Mouse (Mus musculus) MEL (cell line): ENCODE results near the gene Llcfc1. TPM values are rescaled to one million over a fixed set of nuclear protein-coding genes. Genes with fewer than 3 reads are reported as not detected.

Experiments
- DNase-seq: peaks from one replicate; pipeline ENCODE4 v3.0.0; 2011; ENCODE audit warnings: low read depth, low spot score
- H3K27ac ChIP-seq: 2 replicates; pipeline ENCODE4 v1.5.1; 2012; ENCODE audit warnings: low read depth, mild to moderate bottlenecking, control low read depth, low read length, moderate library complexity; ENCODE audit not compliant: control insufficient read depth
- H3K27me3 ChIP-seq, 2 experiments: fragments of 150-350 bp in 1 of 2; sonication (generic) in 1 of 2; 2 replicates each; pipeline ENCODE4 v1.6.1; 2012; ENCODE audit warnings: low read length in 2 of 2, mild to moderate bottlenecking in 2 of 2, improper control_type of control experiment in 1 of 2, moderate library complexity in 1 of 2; ENCODE audit not compliant: insufficient read depth in 2 of 2, control insufficient read depth in 1 of 2
- H3K36me3 ChIP-seq, 2 experiments: 2 replicates each; pipeline ENCODE4 v1.6.1; 2012 to 2014; ENCODE audit warnings: low read length in 2 of 2, improper control_type of control experiment in 1 of 2, inconsistent platforms in 1 of 2, mild to moderate bottlenecking in 1 of 2; ENCODE audit not compliant: insufficient read depth in 2 of 2, control insufficient read depth in 1 of 2
- H3K4me1 ChIP-seq, 2 experiments: fragments of 150-350 bp in 1 of 2; sonication (generic) in 1 of 2; 2 replicates each; pipeline ENCODE4 v1.6.1; 2012; ENCODE audit warnings: low read length in 2 of 2, improper control_type of control experiment in 1 of 2, mild to moderate bottlenecking in 1 of 2; ENCODE audit not compliant: insufficient read depth in 2 of 2, control insufficient read depth in 1 of 2
- H3K4me3 ChIP-seq, 2 experiments: fragments of 150-350 bp in 1 of 2; sonication (generic) in 1 of 2; 2 replicates each; pipeline ENCODE4 v1.5.1; 2012; ENCODE audit warnings: low read depth in 2 of 2, low read length in 2 of 2, mild to moderate bottlenecking in 2 of 2, moderate library complexity in 2 of 2, control low read depth in 1 of 2, improper control_type of control experiment in 1 of 2; ENCODE audit not compliant: control insufficient read depth in 1 of 2, insufficient read depth in 1 of 2
- H3K79me2 ChIP-seq: 2 replicates; pipeline ENCODE4 v1.6.1; 2012; ENCODE audit warnings: mild to moderate bottlenecking, low read length, moderate library complexity; ENCODE audit not compliant: control insufficient read depth, poor library complexity, insufficient read depth
- H3K9ac ChIP-seq: 2 replicates; pipeline ENCODE4 v1.6.1; 2012; ENCODE audit warnings: low read depth, mild to moderate bottlenecking, control low read depth, low read length, moderate library complexity; ENCODE audit not compliant: control insufficient read depth, poor library complexity, severe bottlenecking
- H3K9me3 ChIP-seq: fragments of 150-350 bp; sonication (generic); replicated peaks from 2 replicates; pipeline ENCODE4 v1.6.1; 2012; ENCODE audit warnings: mild to moderate bottlenecking, low read length, improper control_type of control experiment, moderate library complexity; ENCODE audit not compliant: insufficient read depth
- BHLHE40 ChIP-seq: IDR thresholded peaks from 2 replicates; pipeline ENCODE4 v1.6.1; 2012; ENCODE audit warnings: low read depth, mild to moderate bottlenecking, inconsistent platforms, low read length, improper control_type of control experiment, borderline replicate concordance
- CTCF ChIP-seq, 3 experiments: IDR thresholded peaks in 2 of 3; conservative IDR thresholded peaks in 1 of 3; 2 replicates each; pipeline ENCODE4 v1.5.1; 2011 to 2012; ENCODE audit warnings: low read length in 3 of 3, low read depth in 2 of 3, mild to moderate bottlenecking in 2 of 3, improper control_type of control experiment in 1 of 3, inconsistent platforms in 1 of 3, mixed read lengths in 1 of 3, moderate library complexity in 1 of 3; ENCODE audit not compliant: control insufficient read depth in 1 of 3, insufficient read depth in 1 of 3, poor library complexity in 1 of 3, severe bottlenecking in 1 of 3
- E2F4 ChIP-seq: IDR thresholded peaks from 2 replicates; pipeline ENCODE4 v1.6.1; 2011; ENCODE audit warnings: low read depth, low read length, improper control_type of control experiment, borderline replicate concordance
- EP300 ChIP-seq, 2 experiments: IDR thresholded peaks; 2 replicates each; pipeline ENCODE4 v1.6.1; 2011; ENCODE audit warnings: improper control_type of control experiment in 2 of 2, low read length in 2 of 2, low read depth in 1 of 2, mild to moderate bottlenecking in 1 of 2
- GATA1 ChIP-seq: IDR thresholded peaks from 2 replicates; pipeline ENCODE4 v1.6.1; 2011; ENCODE audit warnings: low read depth, low read length, improper control_type of control experiment
- HCFC1 ChIP-seq: IDR thresholded peaks from 2 replicates; pipeline ENCODE4 v1.6.1; 2012; ENCODE audit warnings: low read depth, mild to moderate bottlenecking, inconsistent platforms, low read length, improper control_type of control experiment, moderate library complexity
- JUND ChIP-seq: IDR thresholded peaks from 2 replicates; pipeline ENCODE4 v1.6.1; 2011; ENCODE audit warnings: low read depth, mild to moderate bottlenecking, improper control_type of control experiment, low read length
- KAT2A ChIP-seq: conservative IDR thresholded peaks from 2 replicates; pipeline ENCODE4 v1.6.1; 2012; ENCODE audit warnings: low read depth, low read length, improper control_type of control experiment, inconsistent platforms
- MAFK ChIP-seq: IDR thresholded peaks from 2 replicates; pipeline ENCODE4 v1.6.1; 2011; ENCODE audit warnings: low read depth, mild to moderate bottlenecking, low read length, improper control_type of control experiment, borderline replicate concordance
- MAX ChIP-seq: IDR thresholded peaks from 2 replicates; pipeline ENCODE4 v1.6.1; 2011; ENCODE audit warnings: low read length, improper control_type of control experiment
- MAZ ChIP-seq: IDR thresholded peaks from 2 replicates; pipeline ENCODE4 v1.6.1; 2012; ENCODE audit warnings: low read depth, mild to moderate bottlenecking, inconsistent platforms, low read length, improper control_type of control experiment
- MYB ChIP-seq: IDR thresholded peaks from 2 replicates; pipeline ENCODE4 v1.6.1; 2011; ENCODE audit warnings: mild to moderate bottlenecking, low read depth, low read length, improper control_type of control experiment
- MYC ChIP-seq: IDR thresholded peaks from 2 replicates; pipeline ENCODE4 v1.6.1; 2011; ENCODE audit warnings: low read depth, mild to moderate bottlenecking, low read length, improper control_type of control experiment, moderate library complexity
- NRF1 ChIP-seq: IDR thresholded peaks from 2 replicates; pipeline ENCODE4 v1.6.1; 2014; ENCODE audit warnings: low read depth, mild to moderate bottlenecking, inconsistent platforms, low read length, improper control_type of control experiment, moderate library complexity; ENCODE audit not compliant: poor library complexity, insufficient read depth, severe bottlenecking
- POLR2AphosphoS2 ChIP-seq: IDR thresholded peaks from 2 replicates; pipeline ENCODE4 v1.6.1; 2011; ENCODE audit warnings: low read length, improper control_type of control experiment
- POLR2AphosphoS5 ChIP-seq: IDR thresholded peaks from 2 replicates; pipeline ENCODE4 v1.6.1; 2012; ENCODE audit warnings: low read depth, borderline replicate concordance, mild to moderate bottlenecking, inconsistent platforms, low read length, moderate library complexity, mixed read lengths
- RCOR1 ChIP-seq: IDR thresholded peaks from 2 replicates; pipeline ENCODE4 v1.6.1; 2012; ENCODE audit warnings: low read depth, mild to moderate bottlenecking, inconsistent platforms, low read length, improper control_type of control experiment
- SMC3 ChIP-seq: IDR thresholded peaks from 2 replicates; pipeline ENCODE4 v1.6.1; 2011; ENCODE audit warnings: low read depth, low read length, improper control_type of control experiment
- TAL1 ChIP-seq: IDR thresholded peaks from 2 replicates; pipeline ENCODE4 v1.6.1; 2012; ENCODE audit warnings: mild to moderate bottlenecking, inconsistent platforms, low read length, moderate library complexity, mixed read lengths
- TBP ChIP-seq: IDR thresholded peaks from 2 replicates; pipeline ENCODE4 v1.8.0; 2011; ENCODE audit warnings: low read depth, low read length, improper control_type of control experiment
- UBTF ChIP-seq: IDR thresholded peaks from 2 replicates; pipeline ENCODE4 v1.6.1; 2012; ENCODE audit warnings: low read depth, mild to moderate bottlenecking, inconsistent platforms, low read length, improper control_type of control experiment, moderate library complexity, borderline replicate concordance; ENCODE audit not compliant: insufficient read depth
- USF1 ChIP-seq: IDR thresholded peaks from 2 replicates; pipeline ENCODE4 v1.6.1; 2014; ENCODE audit warnings: low read depth, mild to moderate bottlenecking, inconsistent platforms, low read length, improper control_type of control experiment, moderate library complexity
- ZC3H11A ChIP-seq: IDR thresholded peaks from 2 replicates; pipeline ENCODE4 v1.6.1; 2012; ENCODE audit warnings: low read depth, mild to moderate bottlenecking, inconsistent platforms, low read length, improper control_type of control experiment
- ZKSCAN1 ChIP-seq: IDR thresholded peaks from 2 replicates; pipeline ENCODE4 v1.6.1; 2012; ENCODE audit warnings: low read depth, mild to moderate bottlenecking, inconsistent platforms, low read length, improper control_type of control experiment, moderate library complexity
- ZMIZ1 ChIP-seq: IDR thresholded peaks from 2 replicates; pipeline ENCODE4 v1.6.1; 2012; ENCODE audit warnings: low read depth, mild to moderate bottlenecking, inconsistent platforms, low read length, improper control_type of control experiment, moderate library complexity
- ZNF384 ChIP-seq: IDR thresholded peaks from 2 replicates; pipeline ENCODE4 v1.6.1; 2012; ENCODE audit warnings: low read depth, mild to moderate bottlenecking, inconsistent platforms, low read length, improper control_type of control experiment
- polyA plus RNA-seq, 2 experiments: library from polyadenylated mRNA; stranded (reverse) in 1 of 2; unstranded in 1 of 2; fragments of >175 nt in 1 of 2; fragments of >200 nt in 1 of 2; gene quantifications; 2 replicates each; pipeline versions ENCODE4 v1.2.1 to v1.2.4; 2012; ENCODE audit warnings: low replicate concordance in 2 of 2, low read depth in 1 of 2; ENCODE audit not compliant: insufficient read length in 2 of 2, insufficient read depth in 1 of 2, missing spikeins in 1 of 2
- total RNA-seq: library from RNA; depleted of rRNA; stranded (reverse); fragments of 300-350 nt; gene quantifications from 2 replicates; pipeline ENCODE4 v1.2.3, GENCODE M21; 2012

Llcfc1 gene
- total and polyA plus RNA-seq, 3 experiments, result not detected

- no peaks in the 10 kb centered on the region for H3K9me3 ChIP-seq
- peaks cover 0 to 5% of the 10 kb centered on the region in 2 experiments; a peak in 2 of 4 replicates for H3K36me3 ChIP-seq
- H3K9ac ChIP-seq, result no peak overlapping the region
- DNase-seq, result peak; percentile 75
- H3K4me3 ChIP-seq, result no peak overlapping the region
- H3K4me1 ChIP-seq, result peaks cover 0 to 11% of the 10 kb centered on the region in 2 experiments; a peak in 2 of 4 replicates
- H3K27ac ChIP-seq, result no peak overlapping the region
- TF ChIP-seq HCFC1 (no peak), JUND (no peak), ZMIZ1 (no peak), ZC3H11A (no peak), MAFK (no peak), E2F4 (no peak), RCOR1 (peak; percentile 49; the same call in 1 of the 2 replicates), TBP (no peak), EP300 (IDR thresholded peaks at IDR 0.05; ENCODE audit: low read depth in 1 of 2, low read length in 2 of 2) (peak; percentile 58 to 69; a peak in 3 of 4 replicates), SMC3 (no peak), KAT2A (no peak), POLR2AphosphoS5 (no peak), MYC (no peak), ZKSCAN1 (no peak), MAX (no peak), GATA1 (peak; percentile 68), MYB (no peak), BHLHE40 (no peak), USF1 (no peak), TAL1 (no peak), CTCF (IDR thresholded peaks at IDR 0.05 in 2 of 3, conservative IDR thresholded peaks at IDR 0.05 in 1 of 3; ENCODE audit: control insufficient read depth in 1 of 3, insufficient read depth in 1 of 3, low read depth in 2 of 3, low read length in 3 of 3, poor library complexity in 1 of 3, severe bottlenecking in 1 of 3) (no peak), ZNF384 (no peak), MAZ (no peak), UBTF (no peak), POLR2AphosphoS2 (no peak), NRF1 (no peak)
- H3K27me3 ChIP-seq, result no peaks in the 10 kb centered on the region
- no peaks in the 10 kb centered on the region for H3K79me2 ChIP-seq
Observed at GRCm38 (mm10) chr6:41653173-41653572, 31.1 kb upstream of the Llcfc1 start.
